Mouse (Mus musculus): ENCODE results near the gene Axin2.

DNA sequence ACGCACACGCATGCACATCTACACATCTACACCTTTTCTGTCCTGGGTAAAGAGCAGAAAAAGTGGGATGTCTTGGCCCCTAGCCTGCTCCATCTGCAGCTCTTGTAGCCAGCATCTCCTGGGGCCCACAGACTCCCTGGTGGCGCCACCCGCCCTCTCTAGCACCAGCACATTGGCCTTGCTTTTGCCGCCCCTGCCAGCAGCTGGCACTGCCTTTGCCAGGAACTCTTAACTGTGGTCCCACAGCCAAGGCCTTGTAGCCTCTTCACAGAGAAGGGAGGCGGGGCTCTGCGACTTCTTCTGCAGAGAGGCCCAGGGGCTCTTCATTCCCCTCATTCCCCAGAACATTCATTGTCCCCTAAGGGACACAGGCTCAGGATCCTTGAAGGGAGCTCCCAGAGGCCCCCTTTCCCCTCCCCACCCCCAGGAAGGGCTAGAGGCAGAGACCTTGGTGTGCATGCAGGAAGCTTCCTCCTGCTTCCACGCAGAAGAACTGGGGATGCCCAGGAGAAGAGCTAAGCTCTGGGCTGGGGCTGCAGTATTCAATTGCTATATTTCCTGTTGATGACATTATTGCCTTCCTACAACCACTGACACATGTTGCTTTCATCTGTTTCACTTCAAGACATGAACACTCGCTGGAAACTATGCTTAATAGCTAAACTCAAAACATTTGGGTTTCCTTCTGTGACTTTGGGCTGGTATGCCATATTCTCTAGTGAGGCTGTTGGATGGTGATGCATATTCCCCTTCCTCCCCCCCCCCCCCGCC lies 19.2 kb upstream of the Axin2 start:
- TF ChIP-seq POLR2A (IDR thresholded peaks at IDR 0.05; ENCODE audit: low read depth, low read length): no peak
- no peak for TF ChIP-seq CTCF (IDR thresholded peaks at IDR 0.05; ENCODE audit: extremely low read depth, insufficient read depth, insufficient read length, insufficient replicate concordance)

All from spleen, adult 2 months (tissue).